Mouse (Mus musculus) gastrocnemius, postnatal 14 days (tissue): ENCODE data around the gene Cdh16. TPM values are rescaled to one million over a fixed set of nuclear protein-coding genes. Genes with fewer than 3 reads are reported as not detected.
A peak's percentile ranks its signal among the peaks of the same experiment; 100 is the strongest.
"Not testable (repeated sequence)": the region's sequence is repeated elsewhere in the genome, so short reads cannot be mapped to it uniquely, and the experiment has no call there.

ENCODE experiments used
- DNase-seq: peaks from one replicate; pipeline ENCODE4 v3.0.0; 2021; ENCODE audit warnings: mixed read lengths
- intact Hi-C: fragments of 180-260 bp; cut with DNase I; formaldehyde crosslinking; loops from one replicate; pipeline ENCODE4 v1.15.1; 2025; ENCODE audit warnings: low total_unique reads
- long read RNA-seq, 2 experiments: library from polyadenylated mRNA; stranded (forward); transcript quantifications; one replicate each; pipeline ENCODE4 v2.0.0; 2021
- total RNA-seq, 2 experiments: library from RNA; stranded (reverse); gene quantifications; 2 replicates each; pipeline ENCODE4 v1.2.3; 2021

The Cdh16 gene
- not detected for total RNA-seq
- long read RNA-seq, experiment 1: 0 reads
- long read RNA-seq, experiment 2: 0 reads

DNA sequence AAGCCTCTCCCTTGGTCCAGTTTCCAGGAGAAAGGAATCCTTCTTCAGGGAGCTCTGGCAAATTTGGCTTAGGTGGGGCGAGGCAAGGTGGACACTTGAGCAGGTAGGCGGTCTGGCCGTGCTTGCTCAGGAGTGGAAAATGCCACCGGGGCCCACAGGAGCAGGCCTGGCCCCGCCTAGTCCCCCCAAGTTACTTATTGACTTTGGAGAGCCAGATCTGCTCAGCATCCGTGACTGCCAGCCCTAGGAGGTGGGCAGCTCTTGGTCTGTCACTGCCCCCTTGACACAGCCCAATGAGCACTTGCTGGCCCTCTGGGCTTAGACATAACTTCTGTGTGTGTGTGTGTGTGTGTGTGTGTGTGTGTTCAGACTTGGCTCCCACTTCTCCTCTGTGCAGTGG is at the start of gene Cdh16:
Gene Cdh16, minus strand, starts transcription at position 236 of the 400 bp plus-strand sequence.
- intact Hi-C loops: no loop called here
- no peak for DNase-seq

DNA sequence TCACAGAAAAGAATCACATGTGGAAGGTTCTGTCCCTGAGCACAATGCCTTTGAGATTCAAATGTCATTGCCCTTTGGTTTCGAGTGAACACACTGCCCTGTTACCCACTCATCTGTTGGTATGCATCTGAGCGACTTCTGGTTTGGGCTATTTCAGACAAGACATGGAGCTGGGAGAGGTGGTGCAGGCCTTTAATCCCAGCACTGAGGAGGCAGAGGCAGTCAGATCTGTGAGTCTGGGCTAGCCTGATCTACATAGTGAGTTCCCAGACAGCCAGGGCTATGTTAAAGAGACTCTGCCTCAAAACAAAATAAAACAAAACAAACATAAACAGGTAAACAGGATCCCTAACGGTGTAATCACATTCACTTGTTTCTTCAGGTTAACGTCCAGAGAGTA is 31.4 kb upstream of the Cdh16 start:
- intact Hi-C loops: loop anchor here (2.0 kb wide), 1 partner anchor 53 kb away; no protein-coding TSS in a partner anchor
- DNase-seq: no peak

DNA sequence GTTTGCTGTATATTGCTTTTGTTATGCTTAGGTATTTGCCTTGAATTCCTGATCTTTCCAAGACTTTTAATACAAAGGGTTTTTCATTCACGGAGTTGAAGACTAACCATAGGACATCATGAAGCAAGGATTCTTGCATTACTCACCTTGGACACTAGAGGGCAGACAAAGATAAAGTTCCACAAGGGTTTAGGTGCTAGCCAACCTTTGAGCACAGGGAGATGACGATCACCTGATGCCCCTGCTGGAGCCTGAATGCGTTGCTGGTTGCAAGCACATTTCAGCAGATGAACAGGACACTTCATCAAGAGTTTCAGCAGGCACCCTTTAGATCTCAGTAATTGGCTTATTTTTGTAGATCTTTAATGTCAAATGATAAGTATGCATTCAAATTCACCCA is 30.8 kb upstream of the Cdh16 start:
- peak; percentile 54 for DNase-seq
- intact Hi-C loops: loop anchor here (2.0 kb wide), 1 partner anchor 52 kb away; no protein-coding TSS in a partner anchor

DNA sequence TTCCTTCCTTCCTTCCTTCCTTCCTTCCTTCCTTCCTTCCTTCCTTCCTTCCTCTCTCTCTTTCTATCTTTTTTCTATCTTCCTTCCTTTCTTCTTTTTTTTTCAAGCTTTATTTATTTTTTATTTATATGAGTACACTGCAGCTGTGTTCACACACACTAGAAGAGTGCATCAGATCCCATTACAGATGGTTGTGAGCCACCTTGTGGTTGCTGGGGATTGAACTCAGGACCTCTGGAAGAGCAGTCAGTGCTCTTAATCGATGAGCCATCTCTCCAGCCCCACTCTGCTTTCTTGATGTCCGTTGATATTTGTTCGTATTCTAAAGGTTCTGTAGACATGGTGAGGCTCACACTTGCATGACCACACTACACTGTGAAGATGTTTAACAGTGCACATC is 20.0 kb upstream of the Cdh16 start:
- not testable (repeated sequence) for DNase-seq
- intact Hi-C loops: loop anchor here (5.0 kb wide), 1 partner anchor 42 kb away; no protein-coding TSS in a partner anchor

DNA sequence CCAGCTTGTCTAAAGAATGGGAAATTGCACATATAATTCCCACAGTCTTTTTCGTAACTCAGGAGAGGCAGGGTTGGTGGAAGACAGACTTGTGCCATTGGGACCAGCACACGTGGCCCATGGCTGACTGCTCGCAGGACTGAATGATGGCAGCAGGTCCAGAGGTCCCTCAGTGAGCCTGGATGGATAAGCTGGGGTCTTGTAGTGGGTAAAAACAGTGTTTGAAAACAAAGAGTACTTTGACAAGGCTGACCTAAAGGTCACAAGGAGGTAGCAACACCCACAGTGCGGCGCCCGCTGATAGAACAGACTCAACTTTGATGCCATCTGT is 18.1 kb upstream of the Cdh16 start:
- DNase-seq: no peak
- intact Hi-C loops: loop anchor here (5.0 kb wide), 1 partner anchor 40 kb away; no protein-coding TSS in a partner anchor

DNA sequence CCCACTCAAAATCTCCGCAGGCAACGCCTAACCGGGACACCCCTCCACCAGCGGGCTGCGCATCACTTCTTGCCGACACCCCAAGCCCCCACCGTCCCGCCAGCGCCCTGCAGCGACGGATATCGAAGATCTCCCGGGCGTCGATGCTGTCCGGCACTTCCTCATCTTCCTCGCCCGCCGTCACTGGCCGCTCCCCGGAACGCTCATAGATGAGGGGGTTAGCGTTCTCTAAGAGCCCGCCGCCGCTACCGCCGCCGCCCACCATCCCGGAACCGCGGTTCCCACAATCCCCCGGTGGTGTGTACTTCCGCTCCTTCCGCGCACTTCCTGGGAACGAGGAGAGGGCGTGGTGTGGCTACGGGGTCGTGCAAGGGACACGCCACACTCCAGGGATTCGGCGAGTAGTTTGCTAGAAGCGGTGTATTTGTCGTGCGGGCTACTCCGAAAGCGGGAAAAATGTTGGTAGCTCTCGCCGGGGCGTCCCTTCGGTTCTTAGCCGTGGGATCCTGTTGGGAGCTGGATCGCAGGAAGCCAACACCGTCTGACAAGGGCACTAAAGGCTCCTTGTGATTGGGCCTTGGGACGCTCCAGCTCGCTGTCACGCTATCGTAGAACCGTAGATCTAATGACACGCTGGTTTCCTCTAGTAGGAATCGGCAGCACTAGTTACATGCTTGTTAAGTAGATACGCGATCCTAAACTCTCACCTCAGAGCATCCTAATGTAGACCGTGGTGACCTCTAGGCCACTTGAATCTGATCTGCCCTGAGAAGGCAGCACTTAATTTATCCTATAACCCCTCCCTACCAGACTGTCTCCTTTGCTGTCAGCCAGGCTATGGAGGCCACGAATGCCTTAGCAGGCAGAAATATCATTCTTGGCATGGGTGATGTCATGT is 17.5 kb upstream of the Cdh16 start, which contains the start of gene Ciao2b:
Gene Ciao2b, minus strand, starts transcription at position 540 of the 898 bp plus-strand sequence.
- intact Hi-C loops: loop anchor here (5.0 kb wide), 1 partner anchor 39 kb away; no protein-coding TSS in a partner anchor
- DNase-seq: peak; percentile 89

DNA sequence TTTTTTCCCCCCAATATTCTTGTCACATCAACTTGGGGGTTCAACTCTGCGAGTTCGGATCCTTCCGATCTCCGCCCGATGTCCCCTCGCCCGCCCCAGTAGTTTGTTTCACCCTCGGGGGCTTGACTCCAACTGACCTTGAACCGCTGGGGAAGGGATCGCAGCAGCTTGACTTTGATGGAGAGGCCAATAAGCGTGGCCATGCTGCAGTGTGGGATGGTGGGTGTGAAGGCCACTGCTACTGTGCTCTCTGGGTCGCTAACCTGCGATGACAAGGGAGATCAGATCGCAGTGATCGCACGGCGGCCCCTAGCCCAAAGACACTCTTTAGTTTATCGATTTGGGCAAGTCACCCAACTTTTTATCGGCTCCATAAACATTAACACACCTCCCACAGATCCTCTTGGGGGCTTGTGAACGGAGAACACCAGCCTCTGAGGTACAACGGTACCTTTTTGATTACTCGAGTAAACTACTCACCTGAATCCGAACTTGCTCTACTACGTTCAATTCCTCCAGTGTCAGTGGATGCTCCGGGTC is 16.7 kb upstream of the Cdh16 start:
- no peak for DNase-seq
- intact Hi-C loops: loop anchor here (5.0 kb wide), 1 partner anchor 39 kb away; no protein-coding TSS in a partner anchor

DNA sequence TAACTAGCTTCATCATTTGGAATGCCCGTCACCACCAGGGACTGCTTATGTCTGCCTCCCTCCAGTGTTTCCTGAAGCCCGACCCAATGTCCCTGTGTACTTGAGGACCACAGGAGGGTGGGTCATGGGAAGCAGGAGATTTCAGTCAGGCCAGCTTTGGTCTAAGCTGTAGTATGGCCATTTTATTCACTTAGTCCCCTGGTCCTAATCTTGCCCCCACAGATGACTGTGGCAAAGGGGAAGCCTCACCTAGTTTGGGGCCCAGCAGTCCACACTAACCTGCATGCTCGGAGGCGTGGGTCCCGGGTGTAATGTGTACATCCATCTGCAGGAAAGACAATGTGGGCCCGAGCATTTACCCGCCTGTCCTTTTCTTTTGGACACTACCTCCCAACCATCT is 16.0 kb upstream of the Cdh16 start:
- no peak for DNase-seq
- intact Hi-C loops: loop anchor here (5.0 kb wide), 1 partner anchor 38 kb away; no protein-coding TSS in a partner anchor

DNA sequence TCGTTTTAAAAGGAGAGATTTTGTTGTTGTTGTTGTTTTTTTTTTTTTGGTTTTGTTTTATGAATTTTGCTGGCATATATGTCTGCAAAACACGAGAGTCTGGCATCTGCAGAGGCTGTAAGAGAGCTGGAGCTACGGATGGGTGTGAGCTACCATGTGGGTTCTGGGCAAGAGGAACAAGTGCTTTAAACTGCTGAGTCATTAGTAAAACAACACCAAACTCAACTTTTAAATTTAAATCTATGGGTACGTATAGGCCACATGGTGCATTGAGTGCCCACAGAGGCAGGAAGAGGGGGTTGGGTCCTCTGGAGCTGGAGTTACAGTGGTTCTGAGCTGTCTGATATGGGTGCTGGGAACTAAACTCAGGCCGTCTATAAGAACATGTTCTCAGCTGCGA is 13.8 kb upstream of the Cdh16 start:
- no peak for DNase-seq

DNA sequence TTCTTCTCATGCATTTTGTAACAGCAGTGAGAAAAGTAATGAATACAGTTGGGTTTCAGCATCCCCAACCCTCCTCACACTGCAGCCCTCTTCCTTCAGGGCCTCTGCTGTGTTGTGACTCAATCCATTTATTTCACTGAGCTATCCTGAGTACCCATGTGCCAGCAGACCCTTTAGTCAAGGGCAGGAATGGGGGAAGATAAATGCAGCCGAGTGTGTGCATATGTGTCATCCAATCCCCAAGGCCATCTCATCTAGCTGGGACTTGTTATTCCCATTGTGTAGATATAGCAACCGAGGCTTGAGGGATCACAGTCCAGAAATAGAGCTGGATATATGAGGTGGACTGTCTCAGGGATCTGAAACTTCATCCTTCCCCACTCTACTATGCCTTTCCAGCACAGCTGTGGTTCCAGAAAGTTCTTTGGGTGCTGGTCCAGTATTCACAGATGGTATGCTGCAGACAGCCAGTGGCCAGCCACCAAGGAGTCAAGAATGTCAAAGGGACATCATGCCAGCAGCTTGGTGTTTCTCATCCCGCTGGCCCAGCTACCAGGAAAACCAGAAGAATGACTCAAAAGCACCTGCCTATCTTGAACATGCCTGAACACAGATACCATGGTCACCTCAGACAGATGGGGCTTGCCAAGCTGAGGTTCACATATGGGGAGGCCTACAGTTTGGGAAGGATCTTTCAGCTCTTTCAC is 11.0 kb upstream of the Cdh16 start:
- intact Hi-C loops: no loop called here
- no peak for DNase-seq

More for the DNA sequence above, 13.8 kb upstream of the Cdh16 start:
- intact Hi-C loops: no loop called here

DNA sequence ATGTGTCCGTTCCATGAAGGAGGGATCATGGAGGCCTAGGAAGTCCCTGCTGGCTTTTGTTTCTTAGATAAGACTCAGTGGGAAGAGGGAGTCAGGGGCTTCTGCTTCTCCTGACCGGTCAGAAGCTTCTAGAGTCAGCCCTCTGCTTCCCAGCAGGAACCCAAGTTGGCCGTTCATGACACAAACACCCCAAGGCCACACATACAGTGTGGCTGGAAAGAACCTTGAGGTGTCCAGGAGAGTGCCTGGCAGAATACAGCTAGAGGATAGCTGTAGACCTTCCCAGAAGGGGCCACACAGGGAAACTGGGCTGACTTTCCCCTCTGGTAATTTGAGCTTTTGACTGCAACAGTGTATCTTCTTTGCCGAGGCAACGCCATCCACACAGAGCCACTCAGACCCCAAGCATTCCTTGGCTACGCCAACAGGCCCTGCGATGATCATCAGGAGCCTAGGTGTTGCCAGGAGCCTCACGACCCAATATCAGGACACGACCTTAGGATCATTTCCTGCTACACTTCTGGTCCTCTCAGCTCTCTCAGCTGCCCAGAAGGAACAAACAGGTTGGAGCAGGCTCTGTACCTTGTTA is 9.1 kb upstream of the Cdh16 start:
- intact Hi-C loops: no loop called here
- peak; percentile 53 for DNase-seq

DNA sequence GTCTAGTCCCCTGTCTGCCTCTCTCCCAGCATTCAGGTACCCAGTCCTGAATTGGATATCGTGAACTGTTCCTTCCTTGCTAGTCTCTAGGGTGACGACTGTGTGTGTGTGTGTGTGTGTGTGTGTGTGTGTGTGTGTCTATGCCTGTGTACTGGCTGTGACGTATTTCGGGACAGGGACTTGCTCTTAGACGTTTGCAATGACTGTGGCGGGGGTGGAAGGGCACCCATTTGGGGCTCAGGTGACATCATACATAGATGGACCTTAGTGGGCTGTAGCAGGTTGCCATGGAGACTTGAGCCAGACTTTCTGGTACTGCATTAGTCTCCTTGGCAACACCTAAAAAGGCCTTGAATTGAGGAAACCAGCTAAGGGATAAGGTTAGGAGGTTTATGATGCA is 8.3 kb upstream of the Cdh16 start:
- DNase-seq: no peak
- intact Hi-C loops: no loop called here

DNA sequence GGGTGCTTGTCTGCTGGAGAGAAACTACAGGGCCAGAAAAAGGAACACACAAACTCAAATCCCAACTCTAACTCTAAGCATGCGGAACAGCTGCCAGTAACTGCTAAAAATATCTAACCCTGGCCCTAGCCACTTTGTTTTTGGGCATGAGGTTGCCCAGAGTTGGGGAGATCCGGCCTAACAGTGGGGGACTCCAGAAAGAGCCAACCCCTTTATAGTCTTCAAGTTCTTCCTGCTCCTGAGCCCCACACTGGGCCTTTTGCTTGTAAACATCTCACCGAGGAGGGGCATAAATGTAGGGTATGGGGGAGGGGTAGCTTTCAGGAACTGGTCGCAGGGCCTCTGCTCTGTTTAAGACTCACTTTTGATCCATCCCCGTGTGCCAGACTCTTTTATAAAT is 7.8 kb upstream of the Cdh16 start:
- intact Hi-C loops: no loop called here
- DNase-seq: no peak

DNA sequence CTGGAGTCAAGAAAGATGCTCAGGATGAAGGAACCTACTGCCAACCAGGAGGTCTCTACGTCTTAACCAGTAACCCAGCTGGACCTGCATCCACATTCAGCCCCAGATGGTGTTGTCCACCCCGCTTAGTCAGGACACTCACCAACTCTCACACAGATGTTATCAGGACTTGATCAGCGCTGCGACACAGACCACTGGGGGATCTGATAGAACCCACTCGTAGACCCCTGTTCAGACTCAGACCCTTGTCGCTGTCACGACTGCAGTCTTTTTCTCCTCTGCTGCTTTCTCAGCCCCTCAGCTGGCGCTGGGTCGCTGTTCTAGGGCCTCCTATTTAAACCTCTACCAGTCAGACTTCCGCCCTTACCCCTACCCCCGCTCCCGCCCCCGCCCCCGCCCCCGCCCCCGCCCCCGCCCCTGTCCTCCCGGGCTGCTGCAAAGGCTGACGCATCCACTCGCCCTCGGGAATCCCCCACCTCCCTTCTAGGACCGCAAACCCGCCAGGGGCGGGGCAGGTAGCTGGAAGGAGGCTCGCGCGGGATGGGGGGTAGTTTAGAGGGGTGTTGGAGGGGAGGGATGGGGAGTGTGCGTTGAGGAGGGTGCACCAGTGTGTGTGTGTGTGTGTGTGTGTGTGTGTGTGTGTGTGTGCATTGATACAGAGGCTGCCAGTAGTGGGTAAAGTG is 6.9 kb upstream of the Cdh16 start, which contains the start of gene Rrad:
Gene Rrad, minus strand, starts transcription at position 347 of the 683 bp plus-strand sequence.
- peak; percentile 65 for DNase-seq
- intact Hi-C loops: no loop called here

DNA sequence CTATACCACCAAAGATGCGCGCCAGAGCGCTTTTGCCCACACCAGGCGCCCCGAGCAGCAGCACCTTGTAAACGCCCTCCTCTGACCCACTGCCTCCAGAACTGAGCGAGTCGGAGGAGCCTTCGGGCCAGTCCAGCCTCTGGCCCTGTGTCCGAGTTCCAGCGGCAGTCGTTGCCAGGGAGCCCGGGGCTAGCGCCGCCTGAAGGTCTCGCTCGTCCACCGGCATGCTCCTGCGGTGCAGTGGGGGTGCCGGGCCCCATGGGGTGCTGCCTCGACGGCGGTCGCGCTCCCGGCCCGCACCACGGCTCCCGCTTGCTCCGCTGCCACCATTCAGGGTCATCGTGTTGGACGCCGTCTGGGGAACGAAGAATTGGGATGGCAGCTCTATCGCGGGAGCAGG is 6.4 kb upstream of the Cdh16 start:
- peak; percentile 57 for DNase-seq
- intact Hi-C loops: no loop called here

DNA sequence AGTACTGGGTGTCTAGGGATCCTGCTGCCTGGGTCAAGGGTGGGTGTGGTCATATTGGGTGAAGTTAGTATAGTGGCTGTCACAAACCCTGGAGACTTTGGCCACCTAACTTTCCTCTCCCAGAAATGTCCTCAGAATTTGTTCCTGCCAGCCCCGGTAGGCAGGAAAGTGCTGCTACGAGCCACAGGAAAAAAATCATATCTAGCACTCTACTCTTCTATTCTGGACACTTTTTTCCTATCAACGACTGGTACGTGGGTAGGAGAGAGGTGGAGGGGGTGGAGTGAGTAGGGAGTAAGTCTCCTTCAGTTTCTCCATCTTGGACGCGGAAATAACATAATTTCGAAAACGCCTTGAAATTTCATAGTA is 5.9 kb upstream of the Cdh16 start:
- DNase-seq: no peak
- intact Hi-C loops: no loop called here

DNA sequence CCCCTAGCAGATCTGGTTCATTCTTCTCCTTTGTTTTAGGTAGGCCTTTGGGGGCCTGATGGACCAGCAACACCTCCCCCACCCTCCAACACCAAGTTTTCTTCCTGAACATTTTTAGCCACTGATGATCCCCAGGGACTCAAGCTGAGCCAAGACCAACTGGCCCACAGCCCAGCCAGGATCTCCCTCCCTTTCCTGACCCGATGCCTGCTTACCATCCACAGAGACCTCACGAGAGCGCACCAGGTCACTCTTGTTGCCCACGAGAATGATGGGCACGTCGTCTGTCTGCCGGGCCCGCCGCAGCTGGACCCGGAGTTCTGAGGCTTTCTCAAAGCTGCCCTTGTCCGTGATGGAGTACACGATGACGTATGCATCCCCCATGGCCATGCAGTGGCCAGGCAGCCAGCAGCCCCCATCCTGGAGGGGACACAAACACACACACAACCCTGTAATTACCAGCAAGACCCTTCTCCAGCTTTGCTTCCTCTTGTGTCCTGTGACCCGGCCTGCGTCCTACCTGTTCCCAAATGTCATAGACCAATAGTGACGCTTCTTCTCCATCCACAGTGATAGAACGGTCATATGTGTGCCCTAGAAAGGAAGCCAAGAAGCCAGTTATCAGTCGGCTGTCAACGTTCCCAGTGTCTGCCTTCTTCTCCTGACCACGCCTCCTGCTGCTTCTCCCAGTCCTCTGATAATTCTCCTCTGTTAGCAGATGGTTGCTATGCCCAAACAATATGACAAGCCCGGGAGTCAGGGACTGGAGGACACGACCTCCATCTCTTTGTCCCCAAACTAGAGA is 5.3 kb upstream of the Cdh16 start:
- intact Hi-C loops: no loop called here

DNA sequence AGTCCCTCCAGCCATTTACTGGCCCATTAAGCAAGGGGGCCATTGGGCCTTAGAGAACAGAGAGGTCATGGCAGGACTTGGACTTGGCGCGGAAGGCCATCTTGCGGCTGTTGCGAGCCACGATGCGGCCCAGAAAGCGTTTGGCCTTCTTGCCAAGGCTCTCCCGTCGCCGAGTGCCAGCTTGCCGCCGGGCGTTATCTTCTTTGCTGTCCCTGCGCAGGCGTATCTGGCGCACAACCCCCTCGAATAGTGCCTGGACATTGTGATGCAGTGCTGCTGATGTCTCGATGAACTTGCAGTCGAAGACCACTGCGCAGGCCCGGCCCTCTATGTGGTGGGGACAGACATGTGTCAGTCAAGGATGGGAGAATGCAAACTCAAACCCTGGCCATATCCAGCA is 4.2 kb upstream of the Cdh16 start:
- DNase-seq: no peak
- intact Hi-C loops: no loop called here

More for the DNA sequence above, 5.3 kb upstream of the Cdh16 start:
- DNase-seq: peak; percentile 45
